30 mouse cellular contexts compared by ENCODE assay signal in genomic region chr3:68270246-68270645, GRCm38 (mm10).
DNase-seq lines count a peak whose midpoint lies in the region; ATAC-seq and TF ChIP-seq lines count a peak whose summit lies in the region.
"Had no signal": no experiment of that assay in that cellular context is flagged by ENCODE, and none has a peak within 500 bp of the region (broad histone marks: within the 10 kb centered on the region; RNA-seq: fewer than 3 reads in every experiment).

No protein-coding gene starts in this region.

- no peak for TF ChIP-seq CTCF in forebrain, postnatal 0 days (IDR thresholded peaks at IDR 0.05; ENCODE audit: low read depth)
- no peak for TF ChIP-seq CTCF in brain, embryonic 14.5 days (IDR thresholded peaks at IDR 0.05; ENCODE audit: borderline replicate concordance, extremely low read depth, insufficient read depth, insufficient read length)

- H3K36me3 ChIP-seq in forebrain, embryonic 13.5 days (ENCODE audit: poor library complexity, severe bottlenecking), result no peaks in the 10 kb centered on the region
- no peaks in the 10 kb centered on the region for H3K36me3 ChIP-seq in forebrain, postnatal 0 days (ENCODE audit: insufficient read depth)
- H3K36me3 ChIP-seq in hindbrain, embryonic 12.5 days, result no peaks in the 10 kb centered on the region
- no peaks in the 10 kb centered on the region for H3K36me3 ChIP-seq in neural tube, embryonic 13.5 days
- H3K36me3 ChIP-seq: embryonic facial prominence, embryonic 10.5 days; G1E; heart, embryonic 13.5 days; limb, embryonic 15.5 days; midbrain, embryonic 15.5 days had no signal

- WGBS in forebrain, embryonic 13.5 days, result 83% methylated on average over 6 of the region's 6 CpGs
- WGBS in forebrain, postnatal 0 days, result 76% methylated on average over 6 of the region's 6 CpGs
- 59% methylated on average over 6 of the region's 6 CpGs for WGBS in hindbrain, embryonic 12.5 days
- WGBS in neural tube, embryonic 13.5 days, result 56% methylated on average over 6 of the region's 6 CpGs

- DNase-seq in forebrain, postnatal 0 days, result no peak
- peak; percentile 40 for DNase-seq in brain, embryonic 14.5 days (ENCODE audit: low read depth)
- no peak for DNase-seq in layer of hippocampus, adult 9-10 months (ENCODE audit: low spot score)
- no peak for DNase-seq in left cerebral cortex, adult 8-10 months (ENCODE audit: low spot score in 2 of 2)
- DNase-seq: adrenal gland, adult 2 months; B cell, adult 2 months; cerebellum, adult 2 months; cerebellum, postnatal 25 days; gastrocnemius, postnatal 14 days; heart, adult 18-20 months; heart, postnatal 14 days; kidney, adult 18-20 months; left cerebral cortex, postnatal 4 days; lung, embryonic 14.5 days; right cerebral cortex, postnatal 4 days; thymus, postnatal 14 days had no signal

- H3K4me2 ChIP-seq in forebrain, embryonic 13.5 days, result no peak overlapping the region
- no peak overlapping the region for H3K4me2 ChIP-seq in forebrain, postnatal 0 days (ENCODE audit: low read depth)
- H3K4me2 ChIP-seq in hindbrain, embryonic 12.5 days (replicated peaks), result no peak overlapping the region
- no peak overlapping the region for H3K4me2 ChIP-seq in neural tube, embryonic 13.5 days
- H3K4me2 ChIP-seq: heart, embryonic 13.5 days; limb, embryonic 15.5 days; lung, embryonic 14.5 days; midbrain, embryonic 15.5 days had no signal

- H3K4me3 ChIP-seq in forebrain, embryonic 13.5 days, result no peak overlapping the region
- H3K4me3 ChIP-seq in forebrain, postnatal 0 days (ENCODE audit: low read depth, low read length), result no peak overlapping the region
- H3K4me3 ChIP-seq in hindbrain, embryonic 12.5 days, result no peak overlapping the region
- no peak overlapping the region for H3K4me3 ChIP-seq in neural tube, embryonic 13.5 days
- H3K4me3 ChIP-seq: embryonic facial prominence, embryonic 10.5 days; heart, embryonic 13.5 days; left cerebral cortex, adult 2 months; limb, embryonic 15.5 days; megakaryocyte, embryonic 14.5 days; midbrain, embryonic 15.5 days had no signal

- H3K4me1 ChIP-seq in forebrain, embryonic 13.5 days, result peaks cover 11% of the 10 kb centered on the region; the same call in 1 of the 2 replicates
- H3K4me1 ChIP-seq in forebrain, postnatal 0 days (ENCODE audit: insufficient read depth), result no peaks in the 10 kb centered on the region
- H3K4me1 ChIP-seq in hindbrain, embryonic 12.5 days, result peaks cover 4% of the 10 kb centered on the region; the same call in 1 of the 2 replicates
- H3K4me1 ChIP-seq in neural tube, embryonic 13.5 days (replicated peaks), result peaks cover 26% of the 10 kb centered on the region
- H3K4me1 ChIP-seq: embryonic facial prominence, embryonic 10.5 days; heart, embryonic 13.5 days; limb, embryonic 15.5 days; midbrain, embryonic 15.5 days had no signal

- peaks cover 3% of the 10 kb centered on the region; the same call in 1 of the 2 replicates for H3K9me3 ChIP-seq in forebrain, embryonic 13.5 days (replicated peaks)
- no peaks in the 10 kb centered on the region for H3K9me3 ChIP-seq in forebrain, postnatal 0 days (ENCODE audit: low read length)
- no peaks in the 10 kb centered on the region for H3K9me3 ChIP-seq in hindbrain, embryonic 12.5 days (replicated peaks)
- H3K9me3 ChIP-seq in neural tube, embryonic 13.5 days, result 0 out of 2 replicates have a peak, but pooled peaks cover 3% of the 10 kb centered on the region
- H3K9me3 ChIP-seq: embryonic facial prominence, embryonic 10.5 days; heart, embryonic 13.5 days; limb, embryonic 15.5 days; midbrain, embryonic 15.5 days had no signal

- H3K27me3 ChIP-seq in forebrain, embryonic 13.5 days, result no peaks in the 10 kb centered on the region
- H3K27me3 ChIP-seq in forebrain, postnatal 0 days (ENCODE audit: insufficient read depth, low read length), result no peaks in the 10 kb centered on the region
- H3K27me3 ChIP-seq in hindbrain, embryonic 12.5 days, result no peaks in the 10 kb centered on the region
- H3K27me3 ChIP-seq in neural tube, embryonic 13.5 days, result no peaks in the 10 kb centered on the region
- H3K27me3 ChIP-seq: CH12.LX; heart, embryonic 13.5 days; limb, embryonic 15.5 days; midbrain, embryonic 15.5 days had no signal

- no peak for TF ChIP-seq POLR2A in brain, embryonic 14.5 days (IDR thresholded peaks at IDR 0.05; ENCODE audit: borderline replicate concordance, extremely low read depth, insufficient read depth, insufficient read length, poor library complexity, severe bottlenecking)

- peak; percentile 66; the same call in 1 of the 2 replicates for ATAC-seq in forebrain, embryonic 13.5 days
- no peak for ATAC-seq in forebrain, postnatal 0 days
- peak; percentile 60 for ATAC-seq in hindbrain, embryonic 12.5 days (ENCODE audit: low FRiP score)
- ATAC-seq in neural tube, embryonic 13.5 days (ENCODE audit: low read depth), result peak; percentile 75; the same call in 1 of the 2 replicates
- ATAC-seq: inflammation-experienced regulatory T-cells, adult 6 months; midbrain, embryonic 15.5 days; Patski had no signal

- H3K9ac ChIP-seq in forebrain, embryonic 13.5 days, result no peak overlapping the region
- no peak overlapping the region for H3K9ac ChIP-seq in forebrain, postnatal 0 days
- no peak overlapping the region for H3K9ac ChIP-seq in hindbrain, embryonic 12.5 days
- no peak overlapping the region for H3K9ac ChIP-seq in neural tube, embryonic 13.5 days
- H3K9ac ChIP-seq: heart, embryonic 13.5 days; limb, embryonic 15.5 days; liver, embryonic 14.5 days; lung, embryonic 14.5 days; midbrain, embryonic 15.5 days had no signal

- H3K27ac ChIP-seq in forebrain, embryonic 13.5 days, result no peak overlapping the region
- no peak overlapping the region for H3K27ac ChIP-seq in forebrain, postnatal 0 days (ENCODE audit: low read depth, low read length)
- H3K27ac ChIP-seq in hindbrain, embryonic 12.5 days, result peak overlapping the region; percentile 76
- peak overlapping the region; percentile 54; the same call in 1 of the 2 replicates for H3K27ac ChIP-seq in neural tube, embryonic 13.5 days (replicated peaks)
- H3K27ac ChIP-seq: embryonic facial prominence, embryonic 10.5 days; heart, embryonic 13.5 days; left cerebral cortex, adult 2 months; limb, embryonic 15.5 days; liver, embryonic 14.5 days; midbrain, embryonic 15.5 days had no signal

Comparison
In these comparisons a context has a peak if more than half of its experiments do, and no peak if none do; other contexts are left out.
1. H3K27ac ChIP-seq: peak in hindbrain, embryonic 12.5 days (single experiment) and neural tube, embryonic 13.5 days (single experiment); none in forebrain, embryonic 13.5 days (single experiment) and forebrain, postnatal 0 days (single experiment).